Mouse (Mus musculus) MEL (cell line): ENCODE results near the gene Prdm16. TPM values are rescaled to one million over a fixed set of nuclear protein-coding genes. Genes with fewer than 3 reads are reported as not detected.

Source experiments
- DNase-seq: peaks from one replicate; pipeline ENCODE4 v3.0.0; 2011; ENCODE audit warnings: low read depth, low spot score
- H3K27ac ChIP-seq: 2 replicates; pipeline ENCODE4 v1.5.1; 2012; ENCODE audit warnings: low read depth, mild to moderate bottlenecking, control low read depth, low read length, moderate library complexity; ENCODE audit not compliant: control insufficient read depth
- H3K27me3 ChIP-seq, 2 experiments: fragments of 150-350 bp in 1 of 2; sonication (generic) in 1 of 2; 2 replicates each; pipeline ENCODE4 v1.6.1; 2012; ENCODE audit warnings: low read length in 2 of 2, mild to moderate bottlenecking in 2 of 2, improper control_type of control experiment in 1 of 2, moderate library complexity in 1 of 2; ENCODE audit not compliant: insufficient read depth in 2 of 2, control insufficient read depth in 1 of 2
- H3K36me3 ChIP-seq, 2 experiments: 2 replicates each; pipeline ENCODE4 v1.6.1; 2012 to 2014; ENCODE audit warnings: low read length in 2 of 2, improper control_type of control experiment in 1 of 2, inconsistent platforms in 1 of 2, mild to moderate bottlenecking in 1 of 2; ENCODE audit not compliant: insufficient read depth in 2 of 2, control insufficient read depth in 1 of 2
- H3K4me1 ChIP-seq, 2 experiments: fragments of 150-350 bp in 1 of 2; sonication (generic) in 1 of 2; 2 replicates each; pipeline ENCODE4 v1.6.1; 2012; ENCODE audit warnings: low read length in 2 of 2, improper control_type of control experiment in 1 of 2, mild to moderate bottlenecking in 1 of 2; ENCODE audit not compliant: insufficient read depth in 2 of 2, control insufficient read depth in 1 of 2
- H3K4me3 ChIP-seq, 2 experiments: fragments of 150-350 bp in 1 of 2; sonication (generic) in 1 of 2; 2 replicates each; pipeline ENCODE4 v1.5.1; 2012; ENCODE audit warnings: low read depth in 2 of 2, low read length in 2 of 2, mild to moderate bottlenecking in 2 of 2, moderate library complexity in 2 of 2, control low read depth in 1 of 2, improper control_type of control experiment in 1 of 2; ENCODE audit not compliant: control insufficient read depth in 1 of 2, insufficient read depth in 1 of 2
- H3K79me2 ChIP-seq: 2 replicates; pipeline ENCODE4 v1.6.1; 2012; ENCODE audit warnings: mild to moderate bottlenecking, low read length, moderate library complexity; ENCODE audit not compliant: control insufficient read depth, poor library complexity, insufficient read depth
- H3K9ac ChIP-seq: 2 replicates; pipeline ENCODE4 v1.6.1; 2012; ENCODE audit warnings: low read depth, mild to moderate bottlenecking, control low read depth, low read length, moderate library complexity; ENCODE audit not compliant: control insufficient read depth, poor library complexity, severe bottlenecking
- H3K9me3 ChIP-seq: fragments of 150-350 bp; sonication (generic); replicated peaks from 2 replicates; pipeline ENCODE4 v1.6.1; 2012; ENCODE audit warnings: mild to moderate bottlenecking, low read length, improper control_type of control experiment, moderate library complexity; ENCODE audit not compliant: insufficient read depth
- BHLHE40 ChIP-seq: IDR thresholded peaks from 2 replicates; pipeline ENCODE4 v1.6.1; 2012; ENCODE audit warnings: low read depth, mild to moderate bottlenecking, inconsistent platforms, low read length, improper control_type of control experiment, borderline replicate concordance
- CHD1 ChIP-seq: IDR thresholded peaks from 2 replicates; pipeline ENCODE4 v1.6.1; 2012; ENCODE audit warnings: low read depth, mild to moderate bottlenecking, inconsistent platforms, low read length, improper control_type of control experiment
- HCFC1 ChIP-seq: IDR thresholded peaks from 2 replicates; pipeline ENCODE4 v1.6.1; 2012; ENCODE audit warnings: low read depth, mild to moderate bottlenecking, inconsistent platforms, low read length, improper control_type of control experiment, moderate library complexity
- JUND ChIP-seq: IDR thresholded peaks from 2 replicates; pipeline ENCODE4 v1.6.1; 2011; ENCODE audit warnings: low read depth, mild to moderate bottlenecking, improper control_type of control experiment, low read length
- KAT2A ChIP-seq: conservative IDR thresholded peaks from 2 replicates; pipeline ENCODE4 v1.6.1; 2012; ENCODE audit warnings: low read depth, low read length, improper control_type of control experiment, inconsistent platforms
- MAX ChIP-seq: IDR thresholded peaks from 2 replicates; pipeline ENCODE4 v1.6.1; 2011; ENCODE audit warnings: low read length, improper control_type of control experiment
- MAZ ChIP-seq: IDR thresholded peaks from 2 replicates; pipeline ENCODE4 v1.6.1; 2012; ENCODE audit warnings: low read depth, mild to moderate bottlenecking, inconsistent platforms, low read length, improper control_type of control experiment
- MEF2A ChIP-seq: IDR thresholded peaks from 2 replicates; pipeline ENCODE4 v1.6.1; 2014; ENCODE audit warnings: low read depth, mild to moderate bottlenecking, inconsistent platforms, low read length, improper control_type of control experiment; ENCODE audit not compliant: poor library complexity, insufficient replicate concordance, severe bottlenecking; ENCODE audit errors: extremely low read depth
- MXI1 ChIP-seq: IDR thresholded peaks from 2 replicates; pipeline ENCODE4 v1.6.1; 2011; ENCODE audit warnings: mild to moderate bottlenecking, low read depth, low read length, improper control_type of control experiment
- MYB ChIP-seq: IDR thresholded peaks from 2 replicates; pipeline ENCODE4 v1.6.1; 2011; ENCODE audit warnings: mild to moderate bottlenecking, low read depth, low read length, improper control_type of control experiment
- MYC ChIP-seq: IDR thresholded peaks from 2 replicates; pipeline ENCODE4 v1.6.1; 2011; ENCODE audit warnings: low read depth, mild to moderate bottlenecking, low read length, improper control_type of control experiment, moderate library complexity
- NELFE ChIP-seq: IDR thresholded peaks from 2 replicates; pipeline ENCODE4 v1.6.1; 2011; ENCODE audit warnings: low read depth, low read length, improper control_type of control experiment
- NRF1 ChIP-seq: IDR thresholded peaks from 2 replicates; pipeline ENCODE4 v1.6.1; 2014; ENCODE audit warnings: low read depth, mild to moderate bottlenecking, inconsistent platforms, low read length, improper control_type of control experiment, moderate library complexity; ENCODE audit not compliant: poor library complexity, insufficient read depth, severe bottlenecking
- RCOR1 ChIP-seq: IDR thresholded peaks from 2 replicates; pipeline ENCODE4 v1.6.1; 2012; ENCODE audit warnings: low read depth, mild to moderate bottlenecking, inconsistent platforms, low read length, improper control_type of control experiment
- TBP ChIP-seq: IDR thresholded peaks from 2 replicates; pipeline ENCODE4 v1.8.0; 2011; ENCODE audit warnings: low read depth, low read length, improper control_type of control experiment
- TCF12 ChIP-seq: IDR thresholded peaks from 2 replicates; pipeline ENCODE4 v1.6.1; 2014; ENCODE audit warnings: low read depth, mild to moderate bottlenecking, inconsistent platforms, low read length, improper control_type of control experiment, moderate library complexity
- USF2 ChIP-seq, 2 experiments: IDR thresholded peaks; 2 replicates each; pipeline ENCODE4 v1.6.1; 2011 to 2012; ENCODE audit warnings: improper control_type of control experiment in 2 of 2, low read length in 2 of 2, borderline replicate concordance in 1 of 2, inconsistent platforms in 1 of 2, low read depth in 1 of 2, mild to moderate bottlenecking in 1 of 2; ENCODE audit not compliant: insufficient read depth in 1 of 2
- ZC3H11A ChIP-seq: IDR thresholded peaks from 2 replicates; pipeline ENCODE4 v1.6.1; 2012; ENCODE audit warnings: low read depth, mild to moderate bottlenecking, inconsistent platforms, low read length, improper control_type of control experiment
- ZKSCAN1 ChIP-seq: IDR thresholded peaks from 2 replicates; pipeline ENCODE4 v1.6.1; 2012; ENCODE audit warnings: low read depth, mild to moderate bottlenecking, inconsistent platforms, low read length, improper control_type of control experiment, moderate library complexity
- polyA plus RNA-seq, 2 experiments: library from polyadenylated mRNA; stranded (reverse) in 1 of 2; unstranded in 1 of 2; fragments of >175 nt in 1 of 2; fragments of >200 nt in 1 of 2; gene quantifications; 2 replicates each; pipeline versions ENCODE4 v1.2.1 to v1.2.4; 2012; ENCODE audit warnings: low replicate concordance in 2 of 2, low read depth in 1 of 2; ENCODE audit not compliant: insufficient read length in 2 of 2, insufficient read depth in 1 of 2, missing spikeins in 1 of 2
- total RNA-seq: library from RNA; depleted of rRNA; stranded (reverse); fragments of 300-350 nt; gene quantifications from 2 replicates; pipeline ENCODE4 v1.2.3, GENCODE M21; 2012

The Prdm16 gene
- total and polyA plus RNA-seq, 3 experiments, result not detected

DNA sequence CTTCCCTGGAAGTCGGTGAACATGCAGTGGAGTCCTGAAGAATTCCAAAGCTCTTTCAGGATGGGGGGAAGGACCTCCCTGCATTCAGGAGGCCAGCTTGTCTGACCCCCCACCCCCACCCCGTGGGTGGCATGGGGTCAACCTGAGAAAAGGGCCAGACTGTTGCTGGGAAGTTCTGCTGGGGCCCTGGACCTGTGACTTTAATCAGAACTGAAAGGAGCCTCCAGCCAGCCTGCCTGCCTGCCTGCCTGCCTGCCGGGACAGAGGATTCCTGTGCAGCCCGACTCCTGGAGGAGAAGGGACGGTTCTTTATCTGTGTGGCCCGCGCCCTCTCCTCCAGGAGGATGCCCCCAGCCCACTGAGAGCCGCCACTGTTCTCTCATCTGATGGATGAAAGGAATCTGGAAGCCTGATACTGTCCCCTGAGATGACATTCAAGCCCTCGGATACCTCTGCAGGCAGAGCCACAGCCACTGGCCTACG is 214.2 kb downstream of the Prdm16 start:
- no peaks in the 10 kb centered on the region for H3K4me1 ChIP-seq
- no peak overlapping the region for H3K27ac ChIP-seq
- no peak overlapping the region for H3K4me3 ChIP-seq
- H3K9me3 ChIP-seq, result no peaks in the 10 kb centered on the region
- H3K9ac ChIP-seq, result no peak overlapping the region
- TF ChIP-seq USF2 (IDR thresholded peaks at IDR 0.05; ENCODE audit: borderline replicate concordance in 1 of 2, insufficient read depth in 1 of 2, low read depth in 1 of 2, low read length in 2 of 2) (no peak), KAT2A (no peak), TCF12 (no peak), NELFE (no peak), CHD1 (no peak), TBP (no peak), MYB (no peak), NRF1 (no peak), MEF2A (no peak), ZKSCAN1 (no peak), MXI1 (no peak), HCFC1 (no peak), MYC (no peak), ZC3H11A (no peak), MAZ (no peak), JUND (no peak), BHLHE40 (no peak)
- TF ChIP-seq, all 39 proteins: peak for 0
- Histone ChIP-seq H3K79me2 (no peaks in the 10 kb centered on the region), H3K36me3 (no peaks in the 10 kb centered on the region), H3K27me3 (no peaks in the 10 kb centered on the region)
- no peak for DNase-seq

DNA sequence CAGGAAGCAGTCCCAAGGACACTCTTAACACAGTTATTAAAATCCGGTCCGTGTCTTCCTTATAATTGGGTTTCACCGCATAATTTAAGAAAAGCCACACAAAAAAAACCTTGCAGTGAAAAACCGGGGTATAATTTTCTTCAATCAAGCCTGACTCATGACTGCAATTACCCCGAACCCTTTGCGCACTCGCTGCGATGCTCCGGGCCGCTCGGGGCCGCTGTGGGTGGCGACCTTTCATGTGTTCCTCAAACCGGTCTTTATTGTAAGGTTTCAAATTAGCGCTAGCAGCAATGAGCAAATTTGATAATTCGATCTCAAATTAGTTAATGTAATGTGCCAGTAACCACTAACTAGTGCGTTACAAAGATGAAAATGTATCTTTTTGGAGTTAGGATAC is 215.9 kb downstream of the Prdm16 start:
- H3K27me3 ChIP-seq, result no peaks in the 10 kb centered on the region
- no peaks in the 10 kb centered on the region for H3K9me3 ChIP-seq
- no peaks in the 10 kb centered on the region for H3K4me1 ChIP-seq
- no peaks in the 10 kb centered on the region for H3K36me3 ChIP-seq
- H3K4me3 ChIP-seq, result no peak overlapping the region
- no peak overlapping the region for H3K9ac ChIP-seq
- H3K79me2 ChIP-seq, result no peaks in the 10 kb centered on the region
- no peak for DNase-seq
- TF ChIP-seq MAX (no peak), RCOR1 (no peak), NRF1 (no peak)
- no peak overlapping the region for H3K27ac ChIP-seq
